Mouse (Mus musculus): ENCODE results near the gene Ephx4. TPM values are rescaled to one million over a fixed set of nuclear protein-coding genes. Genes with fewer than 3 reads are reported as not detected.
"Not testable (repeated sequence)": the region's sequence is repeated elsewhere in the genome, so short reads cannot be mapped to it uniquely, and the experiment has no call there.

The Ephx4 gene
- polyA plus RNA-seq (2015; fragmentation: Nextera tagmentation; extraction: Ambion mirVana) = 3.8 and 5.4 TPM in 2 replicates

DNA sequence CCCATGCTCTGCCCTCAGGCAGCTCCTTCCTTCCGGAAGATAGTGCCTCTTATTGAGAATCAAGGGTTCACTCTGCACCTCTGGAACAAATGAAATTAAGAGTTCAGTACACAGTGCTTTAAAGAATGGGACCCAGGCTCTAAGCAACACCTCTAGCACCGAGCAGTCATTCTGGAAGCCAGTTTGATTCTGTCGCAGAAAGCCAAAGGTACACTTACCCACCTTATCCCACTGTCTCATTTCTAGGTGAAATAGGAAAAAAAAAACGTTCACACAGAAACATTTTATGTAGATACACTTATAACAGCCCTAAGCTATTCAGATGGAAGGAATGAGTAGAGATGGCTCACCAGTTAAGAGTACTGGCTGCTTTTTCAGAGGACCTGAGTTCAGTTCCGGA lies at the start of gene Ephx4:
Ephx4 (plus strand) TSS at position 301 of the 400 bp plus-strand sequence.
- H3K9me3 ChIP-seq (replicated peaks) = no peaks in the 10 kb centered on the region
- WGBS = 20% methylated on average over 5 of the region's 5 CpGs
- H3K27me3 ChIP-seq (replicated peaks) = peaks cover 19% of the 10 kb centered on the region

DNA sequence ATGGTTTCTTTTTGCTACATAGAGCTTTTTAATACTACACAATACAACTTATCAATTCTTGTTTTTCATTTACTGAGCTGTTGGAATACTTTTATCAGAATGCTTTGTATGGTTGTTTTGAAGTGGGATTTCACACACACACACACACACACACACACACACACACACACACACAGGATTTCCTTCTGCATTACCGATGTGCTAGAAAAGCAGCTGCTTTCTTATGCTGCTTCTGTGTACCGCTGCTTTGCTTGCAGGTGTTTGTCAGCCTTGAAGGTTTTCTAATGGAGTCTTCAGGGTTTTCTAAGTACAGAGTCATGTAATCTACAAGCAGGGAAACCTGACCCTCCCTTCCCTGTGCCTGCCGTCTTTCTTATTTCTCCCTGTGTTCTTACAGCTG lies 48.6 kb upstream of the Ephx4 start:
- no peaks in the 10 kb centered on the region for H3K27me3 ChIP-seq (replicated peaks)
- no peak overlapping the region for H3K9ac ChIP-seq (replicated peaks)
- no peak for ATAC-seq (ENCODE audit: low FRiP score)
- H3K4me3 ChIP-seq (replicated peaks) = no peak overlapping the region
- WGBS = 81% methylated on average over 3 of the region's 3 CpGs
- H3K4me2 ChIP-seq = no peak overlapping the region
- H3K27ac ChIP-seq (replicated peaks) = no peak overlapping the region
- H3K4me1 ChIP-seq = no peaks in the 10 kb centered on the region
- H3K36me3 ChIP-seq = no peaks in the 10 kb centered on the region
- no peaks in the 10 kb centered on the region for H3K9me3 ChIP-seq (replicated peaks)

More for the DNA sequence above, at the start of gene Ephx4:
- peaks cover 13% of the 10 kb centered on the region; the same call in 1 of the 2 replicates for H3K4me1 ChIP-seq
- peak within 1 kb of the TSS; percentile 66 for H3K4me3 ChIP-seq (replicated peaks)
- no peak within 1 kb of the TSS for H3K27ac ChIP-seq (replicated peaks)
- H3K9ac ChIP-seq (replicated peaks) = peak within 1 kb of the TSS; percentile 59
- no peaks in the 10 kb centered on the region for H3K36me3 ChIP-seq
- no peak for ATAC-seq (ENCODE audit: low FRiP score)
- H3K4me2 ChIP-seq = peak within 1 kb of the TSS; percentile 99

- ATAC-seq (ENCODE audit: low FRiP score) = no peak
- 45% methylated on average over 1 of the region's 1 CpGs for WGBS
Observed at GRCm38 (mm10) chr5:107355801-107356200, 46.7 kb upstream of the Ephx4 start.

DNA sequence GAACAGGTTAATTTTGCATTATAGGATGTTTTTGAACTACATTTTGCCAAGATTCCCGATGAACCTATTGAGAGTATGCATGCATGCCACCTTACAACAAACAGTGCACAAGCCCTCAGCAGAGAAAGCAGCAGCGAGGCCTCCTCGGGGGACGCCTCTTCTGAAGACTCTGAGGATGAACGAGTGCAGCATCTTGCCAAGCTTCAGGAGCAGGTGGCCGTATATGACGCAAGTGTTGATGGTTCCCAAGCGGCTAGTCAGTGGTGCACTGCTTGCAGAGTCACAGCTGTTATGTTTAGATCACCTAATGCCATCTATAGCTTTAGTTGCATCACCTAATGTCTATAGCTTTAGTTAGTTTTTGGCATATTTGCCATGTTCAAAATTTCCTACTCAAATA lies 44.8 kb upstream of the Ephx4 start:
- WGBS = 81% methylated on average over 8 of the region's 8 CpGs
- no peak overlapping the region for H3K9ac ChIP-seq (replicated peaks)
- no peaks in the 10 kb centered on the region for H3K36me3 ChIP-seq
- no peak overlapping the region for H3K27ac ChIP-seq (replicated peaks)
- no peak overlapping the region for H3K4me3 ChIP-seq (replicated peaks)
- no peaks in the 10 kb centered on the region for H3K27me3 ChIP-seq (replicated peaks)
- no peak overlapping the region for H3K4me2 ChIP-seq
- no peak for ATAC-seq (ENCODE audit: low FRiP score)
- H3K4me1 ChIP-seq = peaks cover 3% of the 10 kb centered on the region; the same call in 1 of the 2 replicates
- H3K9me3 ChIP-seq (replicated peaks) = no peaks in the 10 kb centered on the region

More at GRCm38 (mm10) chr5:107355801-107356200, 46.7 kb upstream of the Ephx4 start:
- H3K9me3 ChIP-seq (replicated peaks) = no peaks in the 10 kb centered on the region
- no peak overlapping the region for H3K4me2 ChIP-seq
- H3K9ac ChIP-seq (replicated peaks) = no peak overlapping the region
- no peak overlapping the region for H3K27ac ChIP-seq (replicated peaks)
- H3K27me3 ChIP-seq (replicated peaks) = no peaks in the 10 kb centered on the region
- H3K36me3 ChIP-seq = no peaks in the 10 kb centered on the region
- no peak overlapping the region for H3K4me3 ChIP-seq (replicated peaks)
- 0 out of 2 replicates have a peak, but pooled peaks cover 3% of the 10 kb centered on the region for H3K4me1 ChIP-seq

DNA sequence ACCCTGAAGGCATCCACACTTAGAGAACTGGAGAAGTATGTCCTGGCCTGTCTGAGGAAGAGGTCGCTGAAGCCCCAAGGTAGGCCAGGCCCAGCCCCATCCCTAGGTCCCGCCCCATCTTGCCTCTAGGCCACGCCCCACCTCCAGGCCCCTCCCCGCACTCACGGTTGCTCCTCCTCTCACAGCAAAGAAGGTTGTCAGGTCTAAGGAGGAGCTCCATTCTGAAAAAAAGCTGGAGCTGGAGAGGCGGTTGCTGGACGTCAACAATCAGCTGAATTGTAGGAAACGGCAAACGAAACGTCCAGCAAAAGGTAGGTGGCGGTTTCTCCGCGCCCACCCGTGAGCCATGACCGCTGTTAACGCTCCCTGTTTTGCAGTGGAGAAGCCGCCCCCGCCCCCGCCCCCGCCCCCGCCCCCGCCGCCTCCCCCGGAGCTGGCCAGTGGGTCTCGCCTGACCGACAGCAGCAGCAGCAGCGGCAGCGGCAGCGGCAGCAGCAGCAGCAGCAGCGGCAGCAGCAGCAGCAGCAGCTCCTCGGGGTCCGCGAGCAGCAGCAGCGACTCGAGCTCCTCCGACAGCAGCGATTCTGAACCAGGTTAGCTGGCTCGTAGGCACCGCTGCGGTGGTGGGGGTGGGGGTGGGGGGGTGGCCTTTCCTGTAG lies 43.0 kb upstream of the Ephx4 start:
- peaks cover 3% of the 10 kb centered on the region; the same call in 1 of the 2 replicates for H3K4me1 ChIP-seq
- ATAC-seq (ENCODE audit: low FRiP score) = peak; percentile 98
- no peaks in the 10 kb centered on the region for H3K36me3 ChIP-seq
- no peaks in the 10 kb centered on the region for H3K27me3 ChIP-seq (replicated peaks)
- no peaks in the 10 kb centered on the region for H3K9me3 ChIP-seq (replicated peaks)
- peak overlapping the region; percentile 58 for H3K4me2 ChIP-seq
- peak overlapping the region; percentile 57 for H3K9ac ChIP-seq (replicated peaks)
- peak overlapping the region; percentile 82 for H3K27ac ChIP-seq (replicated peaks)
- WGBS = 0% methylated on average over 34 of the region's 40 CpGs
- peak overlapping the region; percentile 57 for H3K4me3 ChIP-seq (replicated peaks)

DNA sequence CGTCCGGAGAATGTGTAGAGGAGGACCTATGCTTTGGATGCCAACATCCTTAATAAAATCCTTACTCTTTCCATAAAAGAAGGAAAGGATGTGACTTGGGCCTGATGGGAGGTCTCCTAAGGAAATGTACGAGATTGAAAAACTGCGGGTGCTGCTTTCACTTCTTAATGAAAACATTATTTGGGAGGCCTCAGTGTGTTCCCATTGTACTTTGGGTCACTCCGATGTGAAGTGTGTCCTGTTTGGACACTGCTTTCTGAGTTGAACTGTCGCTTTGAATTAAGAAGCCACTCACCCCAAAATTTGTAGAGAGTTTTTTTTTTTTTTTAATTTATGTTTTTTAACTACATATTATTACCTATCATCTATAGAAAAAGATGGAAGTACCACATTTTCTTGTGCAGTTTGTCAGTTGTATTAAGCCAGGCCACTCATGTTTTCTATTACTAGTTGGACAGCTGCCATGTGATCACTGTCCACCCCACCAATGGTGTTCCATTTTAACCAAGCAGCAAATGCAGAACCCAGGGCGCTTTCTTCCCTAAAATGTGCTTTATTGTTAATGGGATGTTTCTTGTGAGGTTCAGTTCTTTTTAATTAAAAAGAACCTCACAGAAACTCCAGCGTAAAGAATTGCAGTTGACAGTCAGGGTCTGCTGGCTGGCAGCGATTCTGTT lies 42.3 kb upstream of the Ephx4 start:
- H3K27me3 ChIP-seq (replicated peaks) = no peaks in the 10 kb centered on the region
- peaks cover 3% of the 10 kb centered on the region; the same call in 1 of the 2 replicates for H3K4me1 ChIP-seq
- H3K4me2 ChIP-seq = peak overlapping the region; percentile 58
- H3K9me3 ChIP-seq (replicated peaks) = no peaks in the 10 kb centered on the region
- peak overlapping the region; percentile 82 for H3K27ac ChIP-seq (replicated peaks)
- H3K9ac ChIP-seq (replicated peaks) = peak overlapping the region; percentile 57
- no peaks in the 10 kb centered on the region for H3K36me3 ChIP-seq
- 11% methylated on average over 9 of the region's 9 CpGs for WGBS
- ATAC-seq (ENCODE audit: low FRiP score) = peak; percentile 15; the same call in 1 of the 2 replicates
- H3K4me3 ChIP-seq (replicated peaks) = peak overlapping the region; percentile 57

DNA sequence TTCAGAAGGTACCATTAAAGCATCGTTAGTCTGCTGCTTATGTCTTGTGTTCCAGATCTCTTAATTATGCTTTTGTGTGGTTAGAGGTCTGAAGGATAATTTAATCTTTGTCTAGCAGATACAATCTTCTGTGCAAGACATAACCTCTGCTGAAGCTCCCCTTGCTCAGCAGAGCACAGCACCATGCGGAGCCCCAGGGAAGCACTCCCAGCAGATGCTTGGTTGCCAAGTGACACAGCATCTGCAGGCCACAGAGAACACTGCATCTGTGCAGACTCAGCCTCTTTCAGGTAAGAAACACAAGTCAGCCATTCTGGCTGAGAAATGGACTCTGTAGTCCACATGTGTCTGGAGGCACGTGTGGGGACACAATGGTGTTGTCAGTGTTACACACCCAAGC lies 32.5 kb upstream of the Ephx4 start:
- H3K27me3 ChIP-seq (replicated peaks) = no peaks in the 10 kb centered on the region
- peaks cover 8% of the 10 kb centered on the region; the same call in 1 of the 2 replicates for H3K36me3 ChIP-seq
- 60% methylated on average over 3 of the region's 3 CpGs for WGBS
- no peak overlapping the region for H3K4me2 ChIP-seq
- H3K4me3 ChIP-seq (replicated peaks) = no peak overlapping the region
- ATAC-seq (ENCODE audit: low FRiP score) = no peak
- H3K9me3 ChIP-seq (replicated peaks) = no peaks in the 10 kb centered on the region
- no peak overlapping the region for H3K9ac ChIP-seq (replicated peaks)
- H3K27ac ChIP-seq (replicated peaks) = no peak overlapping the region
- peaks cover 3% of the 10 kb centered on the region; the same call in 1 of the 2 replicates for H3K4me1 ChIP-seq

- no peaks in the 10 kb centered on the region for H3K9me3 ChIP-seq (replicated peaks)
- H3K27ac ChIP-seq (replicated peaks) = no peak overlapping the region
- H3K27me3 ChIP-seq (replicated peaks) = no peaks in the 10 kb centered on the region
- peaks cover 12% of the 10 kb centered on the region for H3K36me3 ChIP-seq
- WGBS = 86% methylated on average over 5 of the region's 5 CpGs
- no peak overlapping the region for H3K9ac ChIP-seq (replicated peaks)
- H3K4me2 ChIP-seq = no peak overlapping the region
- H3K4me3 ChIP-seq (replicated peaks) = no peak overlapping the region
- no peak for ATAC-seq (ENCODE audit: low FRiP score)
- peaks cover 3% of the 10 kb centered on the region; the same call in 1 of the 2 replicates for H3K4me1 ChIP-seq
Observed at GRCm38 (mm10) chr5:107371335-107371734, 31.2 kb upstream of the Ephx4 start.

GRCm38 (mm10) chr5:107373256-107373655 lies 29.3 kb upstream of the Ephx4 start:
- H3K27me3 ChIP-seq (replicated peaks) = no peaks in the 10 kb centered on the region
- H3K4me1 ChIP-seq = peaks cover 3% of the 10 kb centered on the region; the same call in 1 of the 2 replicates
- H3K36me3 ChIP-seq = peaks cover 13% of the 10 kb centered on the region
- no peak overlapping the region for H3K4me2 ChIP-seq
- H3K9ac ChIP-seq (replicated peaks) = no peak overlapping the region
- WGBS = 94% methylated on average over 4 of the region's 4 CpGs
- no peak overlapping the region for H3K4me3 ChIP-seq (replicated peaks)
- no peaks in the 10 kb centered on the region for H3K9me3 ChIP-seq (replicated peaks)
- H3K27ac ChIP-seq (replicated peaks) = no peak overlapping the region
- ATAC-seq (ENCODE audit: low FRiP score) = no peak

DNA sequence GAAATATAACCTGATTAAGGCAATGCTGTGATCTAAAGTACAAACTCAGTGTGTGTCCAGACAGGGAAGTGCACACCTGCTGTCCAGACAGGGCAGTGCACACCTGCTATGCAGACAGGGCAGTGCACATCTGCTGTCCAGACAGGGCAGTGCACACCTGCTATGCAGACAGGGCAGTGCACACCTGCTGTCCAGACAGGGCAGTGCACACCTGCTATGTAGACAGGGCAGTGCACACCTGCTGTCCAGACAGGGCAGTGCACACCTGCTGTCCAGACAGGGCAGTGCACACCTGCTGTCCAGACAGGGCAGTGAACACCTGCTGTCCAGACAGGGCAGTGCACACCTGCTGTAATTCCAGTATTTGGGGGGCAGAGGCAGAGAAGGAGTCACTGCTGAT lies 16.1 kb upstream of the Ephx4 start:
- not testable (repeated sequence) for H3K4me1 ChIP-seq; H3K9ac ChIP-seq (replicated peaks); ATAC-seq (ENCODE audit: low FRiP score); H3K27ac ChIP-seq (replicated peaks); H3K4me2 ChIP-seq; H3K27me3 ChIP-seq (replicated peaks); H3K4me3 ChIP-seq (replicated peaks); H3K9me3 ChIP-seq (replicated peaks)
- peaks cover 20% of the 10 kb centered on the region for H3K36me3 ChIP-seq

- WGBS = 100% methylated on average over 1 of the region's 1 CpGs
- Histone ChIP-seq H3K4me1 (no peaks in the 10 kb centered on the region), H3K4me2 (no peak overlapping the region), H3K4me3 (replicated peaks) (no peak overlapping the region), H3K9me3 (replicated peaks) (no peaks in the 10 kb centered on the region), H3K27me3 (replicated peaks) (no peaks in the 10 kb centered on the region), H3K36me3 (peaks cover 17% of the 10 kb centered on the region), H3K27ac (replicated peaks) (no peak overlapping the region), H3K9ac (replicated peaks) (no peak overlapping the region)
- no peak for ATAC-seq (ENCODE audit: low FRiP score)
Observed at GRCm38 (mm10) chr5:107387788-107388187, 14.7 kb upstream of the Ephx4 start.

DNA sequence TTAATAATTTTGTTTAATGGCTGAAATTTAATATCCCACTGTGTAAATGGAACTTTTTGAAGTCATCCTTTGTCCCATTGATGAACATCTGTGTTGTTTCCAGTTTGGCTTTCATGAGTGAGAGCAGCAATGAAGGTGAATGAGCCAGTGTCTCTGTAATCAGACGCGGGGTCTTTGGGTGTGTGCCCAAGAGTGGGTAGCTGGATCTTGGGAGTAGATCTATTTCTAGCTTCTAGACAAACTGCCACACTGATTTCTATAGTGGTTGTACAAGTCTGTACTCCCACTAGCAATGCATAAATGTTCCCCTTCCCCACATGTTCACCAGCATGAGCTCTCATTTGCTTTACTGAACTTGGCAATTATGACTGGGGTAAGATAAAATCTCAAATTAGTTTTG lies 13.2 kb upstream of the Ephx4 start:
- Histone ChIP-seq H3K9me3 (replicated peaks) (no peaks in the 10 kb centered on the region), H3K4me2 (no peak overlapping the region), H3K4me1 (no peaks in the 10 kb centered on the region), H3K9ac (replicated peaks) (no peak overlapping the region), H3K36me3 (0 out of 2 replicates have a peak, but pooled peaks cover 7% of the 10 kb centered on the region), H3K4me3 (replicated peaks) (no peak overlapping the region), H3K27me3 (replicated peaks) (no peaks in the 10 kb centered on the region), H3K27ac (replicated peaks) (no peak overlapping the region)
- 88% methylated on average over 2 of the region's 2 CpGs for WGBS
- ATAC-seq (ENCODE audit: low FRiP score) = no peak

All from neural tube, embryonic 15.5 days (tissue).